Mouse (Mus musculus) liver, embryonic 11.5 days (tissue): Measurements from ENCODE around the gene Prima1. TPM values are rescaled to one million over a fixed set of nuclear protein-coding genes. Genes with fewer than 3 reads are reported as not detected.
A peak's percentile ranks its signal among the peaks of the same experiment; 100 is the strongest.

ENCODE experiments used
- ATAC-seq: fragments of 200-750 bp; cut with Nextera tagmentation; replicated peaks from 2 replicates; pipeline ENCODE4 v1.8.0; 2017; ENCODE audit warnings: moderate number of reproducible peaks, mild to moderate bottlenecking, moderate TSS enrichment, moderate library complexity; ENCODE audit not compliant: low FRiP score
- DNase-seq: peaks from one replicate; pipeline ENCODE4 v3.0.0-alpha.2; 2017; ENCODE audit warnings: low spot score
- H3K27ac ChIP-seq: fragments of 300-500 bp; sonication (generic); 2 replicates; pipeline ENCODE4 v1.5.1; 2014; ENCODE audit warnings: mild to moderate bottlenecking, low read depth, low read length, control low read depth
- H3K27me3 ChIP-seq: fragments of 300-500 bp; sonication (generic); replicated peaks from 2 replicates; pipeline ENCODE4 v1.6.1; 2014; ENCODE audit warnings: low read length, mixed read lengths; ENCODE audit not compliant: control insufficient read depth, insufficient read depth
- H3K36me3 ChIP-seq: fragments of 300-500 bp; sonication (generic); 2 replicates; pipeline ENCODE4 v1.6.1; 2014; ENCODE audit warnings: mild to moderate bottlenecking, low read length, moderate library complexity, mixed read lengths; ENCODE audit not compliant: control insufficient read depth, insufficient read depth
- H3K4me1 ChIP-seq: fragments of 300-500 bp; sonication (generic); replicated peaks from 2 replicates; pipeline ENCODE4 v1.6.1; 2014; ENCODE audit warnings: low read length, mixed read lengths; ENCODE audit not compliant: control insufficient read depth, insufficient read depth
- H3K4me2 ChIP-seq: fragments of 300-500 bp; sonication (generic); 2 replicates; pipeline ENCODE4 v1.6.1; 2014; ENCODE audit warnings: mild to moderate bottlenecking, control low read depth, moderate library complexity
- H3K4me3 ChIP-seq: fragments of 300-500 bp; sonication (generic); 2 replicates; pipeline ENCODE4 v1.5.1; 2014; ENCODE audit warnings: low read depth, low read length, control low read depth
- H3K9ac ChIP-seq: fragments of 300-500 bp; sonication (generic); 2 replicates; pipeline ENCODE4 v1.6.1; 2014; ENCODE audit warnings: low read depth, low read length, control low read depth
- H3K9me3 ChIP-seq: fragments of 300-500 bp; sonication (generic); 2 replicates; pipeline ENCODE4 v1.6.1; 2016; ENCODE audit warnings: low read length, inconsistent platforms, mixed read lengths; ENCODE audit not compliant: control insufficient read depth
- WGBS: fragments of 180-500 bp; shearing (Covaris S2); extraction: QIAGEN DNeasy Blood & Tissue Kit; methylation state at CpG from one replicate; pipeline ENCODE4 v1.1.7; 2014; 5-methylcytosine and 5-hydroxymethylcytosine counted together
- polyA plus RNA-seq: library from polyadenylated mRNA; unstranded; fragments of >200 nt; fragmentation: Nextera tagmentation; extraction: Ambion mirVana; gene quantifications from 2 replicates; pipeline ENCODE4 v1.2.1, GENCODE M21; 2014

Gene Prima1
- 0.32 TPM in 1 of 2 replicates, not detected in the other for polyA plus RNA-seq

- Histone ChIP-seq H3K4me1 (no peaks in the 10 kb centered on the region), H3K27ac (no peak within 1 kb of the TSS), H3K9ac (peak within 1 kb of the TSS; percentile 15), H3K4me3 (peak within 1 kb of the TSS; percentile 49), H3K27me3 (peaks cover 55% of the 10 kb centered on the region), H3K4me2 (peak within 1 kb of the TSS; percentile 68), H3K36me3 (no peaks in the 10 kb centered on the region), H3K9me3 (no peaks in the 10 kb centered on the region)
- DNase-seq = peak; percentile 67
- WGBS = 1% methylated on average over 43 of the region's 54 CpGs
- ATAC-seq = peak; percentile 60
Measured at GRCm38 (mm10) chr12:103242083-103242581, at the start of gene Prima1. TSS of gene Prima1 (minus strand) at chr12:103242150.

GRCm38 (mm10) chr12:103287276-103287675 lies 45.3 kb upstream of the Prima1 start:
- H3K36me3 ChIP-seq = no peaks in the 10 kb centered on the region
- no peak for ATAC-seq
- no peak overlapping the region for H3K4me3 ChIP-seq
- no peaks in the 10 kb centered on the region for H3K27me3 ChIP-seq
- H3K9me3 ChIP-seq = no peaks in the 10 kb centered on the region
- 55% methylated on average over 4 of the region's 4 CpGs for WGBS
- H3K27ac ChIP-seq = no peak overlapping the region
- H3K4me2 ChIP-seq = no peak overlapping the region
- no peak for DNase-seq
- no peak overlapping the region for H3K9ac ChIP-seq
- no peaks in the 10 kb centered on the region for H3K4me1 ChIP-seq

DNA sequence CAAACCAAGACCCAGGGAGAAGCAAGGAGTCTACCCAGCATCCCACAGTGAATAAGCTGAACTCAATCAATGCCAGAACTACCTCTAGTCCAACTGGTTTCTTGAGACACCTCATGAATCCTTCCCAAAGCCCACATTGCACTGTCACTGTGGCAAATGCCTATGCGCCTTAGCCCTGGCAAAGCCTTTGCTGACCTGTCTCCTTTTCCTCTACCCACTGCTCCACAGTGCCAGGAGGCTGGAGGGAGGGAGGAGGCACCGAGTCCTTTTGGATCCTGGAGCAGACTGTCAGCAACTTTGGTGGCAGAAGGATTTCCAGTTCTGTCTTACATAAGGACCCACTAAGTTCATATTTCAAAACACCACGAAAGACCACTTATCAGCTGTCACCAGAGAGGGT lies 41.5 kb upstream of the Prima1 start:
- H3K4me3 ChIP-seq = no peak overlapping the region
- no peaks in the 10 kb centered on the region for H3K27me3 ChIP-seq
- H3K36me3 ChIP-seq = no peaks in the 10 kb centered on the region
- H3K9me3 ChIP-seq = no peaks in the 10 kb centered on the region
- DNase-seq (no peak), ATAC-seq (no peak)
- H3K9ac ChIP-seq = no peak overlapping the region
- 77% methylated on average over 3 of the region's 3 CpGs for WGBS
- H3K27ac ChIP-seq = no peak overlapping the region
- no peaks in the 10 kb centered on the region for H3K4me1 ChIP-seq
- no peak overlapping the region for H3K4me2 ChIP-seq

DNA sequence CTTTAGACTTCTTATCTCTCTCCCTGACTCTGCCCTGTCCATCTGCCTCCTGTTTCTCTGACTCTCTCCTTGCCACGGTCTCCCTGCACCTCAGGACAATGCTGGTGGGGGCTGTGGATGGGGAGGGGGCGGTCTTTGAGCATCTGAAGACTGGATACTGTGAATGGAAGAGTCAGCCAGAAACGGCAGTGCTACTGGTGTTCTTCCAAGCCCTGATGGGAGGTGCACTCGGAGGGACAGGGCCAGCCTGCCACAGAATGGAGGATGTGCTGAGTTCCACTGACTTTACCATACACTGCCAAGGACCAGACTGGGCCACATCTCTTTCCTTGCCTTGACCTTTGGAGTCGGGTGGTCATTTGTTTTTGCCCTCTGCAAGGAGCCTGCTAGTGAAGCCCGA lies 41.0 kb upstream of the Prima1 start:
- Histone ChIP-seq H3K4me1 (no peaks in the 10 kb centered on the region), H3K9me3 (no peaks in the 10 kb centered on the region), H3K27me3 (no peaks in the 10 kb centered on the region), H3K4me3 (no peak overlapping the region), H3K36me3 (no peaks in the 10 kb centered on the region), H3K9ac (no peak overlapping the region), H3K4me2 (no peak overlapping the region), H3K27ac (no peak overlapping the region)
- WGBS = 64% methylated on average over 6 of the region's 6 CpGs
- DNase-seq = no peak
- no peak for ATAC-seq

DNA sequence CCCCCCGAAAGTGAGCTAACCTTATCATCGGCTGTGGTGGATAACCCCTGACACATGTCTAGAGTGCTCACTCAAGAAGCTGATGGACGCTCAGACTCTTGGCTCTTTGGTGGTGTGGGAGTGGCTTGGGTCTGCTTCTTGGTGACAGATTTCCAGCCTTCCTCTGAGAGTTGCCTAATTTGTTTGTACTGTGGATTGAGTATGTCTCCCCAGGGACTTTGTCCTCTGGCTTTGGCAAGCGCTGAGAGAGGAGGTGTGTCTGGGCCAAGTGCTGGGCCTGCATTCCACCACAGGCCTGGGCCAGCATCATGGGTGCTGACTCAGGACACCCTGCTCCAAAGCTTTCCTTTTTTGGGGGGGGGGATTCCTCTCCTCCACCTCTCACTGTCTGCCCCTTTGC lies 40.0 kb upstream of the Prima1 start:
- Histone ChIP-seq H3K9ac (no peak overlapping the region), H3K4me1 (no peaks in the 10 kb centered on the region), H3K4me3 (no peak overlapping the region), H3K27ac (no peak overlapping the region), H3K36me3 (no peaks in the 10 kb centered on the region), H3K4me2 (no peak overlapping the region), H3K9me3 (no peaks in the 10 kb centered on the region), H3K27me3 (no peaks in the 10 kb centered on the region)
- ATAC-seq = peak; percentile 68
- WGBS = 46% methylated on average over 4 of the region's 4 CpGs
- peak; percentile 34 for DNase-seq

DNA sequence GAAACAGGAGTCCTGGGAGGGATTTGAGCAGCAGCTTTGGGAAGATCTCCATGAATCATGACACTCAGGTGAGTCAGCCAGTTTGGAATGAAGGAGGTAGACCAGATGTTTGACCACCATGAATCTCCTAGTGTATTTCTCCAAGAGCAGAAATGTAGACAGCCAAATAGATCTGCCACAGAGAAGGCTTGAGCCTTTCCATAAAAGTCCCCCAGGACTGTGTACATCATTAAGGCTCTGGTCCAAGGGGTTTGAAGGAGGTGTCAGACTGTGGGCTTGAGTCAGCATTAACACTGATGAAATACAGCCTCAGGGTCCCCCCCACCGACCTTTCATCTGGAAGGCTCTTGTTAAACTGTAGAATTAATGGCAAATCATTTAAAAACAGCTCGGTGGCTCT lies 39.5 kb upstream of the Prima1 start:
- DNase-seq (no peak), ATAC-seq (no peak)
- H3K9ac ChIP-seq = no peak overlapping the region
- no peak overlapping the region for H3K27ac ChIP-seq
- H3K4me2 ChIP-seq = no peak overlapping the region
- no peaks in the 10 kb centered on the region for H3K9me3 ChIP-seq
- H3K27me3 ChIP-seq = no peaks in the 10 kb centered on the region
- no peak overlapping the region for H3K4me3 ChIP-seq
- H3K4me1 ChIP-seq = no peaks in the 10 kb centered on the region
- H3K36me3 ChIP-seq = no peaks in the 10 kb centered on the region
- 48% methylated on average over 2 of the region's 2 CpGs for WGBS

DNA sequence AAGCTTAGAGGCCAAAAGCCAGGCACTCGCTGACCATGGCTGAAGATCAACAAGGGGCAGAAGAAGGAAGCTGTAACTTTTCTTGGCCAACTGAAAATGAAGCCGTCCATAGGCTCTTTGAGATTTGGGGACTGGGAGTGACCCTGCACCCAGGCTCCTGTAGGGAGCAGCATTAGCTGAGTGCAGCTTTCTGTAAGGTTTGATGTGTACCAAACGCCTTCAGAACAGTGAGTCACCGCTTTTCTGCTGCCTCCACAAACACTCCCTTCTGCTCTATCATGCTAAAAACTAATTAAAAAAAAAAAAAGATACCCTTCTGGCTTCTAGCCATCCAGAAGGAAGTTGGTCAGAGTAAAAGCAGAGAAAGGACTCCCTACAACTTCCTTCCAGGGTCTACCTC lies 34.5 kb upstream of the Prima1 start:
- Histone ChIP-seq H3K4me1 (no peaks in the 10 kb centered on the region), H3K4me3 (no peak overlapping the region), H3K9ac (no peak overlapping the region), H3K9me3 (no peaks in the 10 kb centered on the region), H3K27me3 (no peaks in the 10 kb centered on the region), H3K4me2 (no peak overlapping the region), H3K36me3 (no peaks in the 10 kb centered on the region), H3K27ac (no peak overlapping the region)
- no peak for DNase-seq
- WGBS = 64% methylated on average over 4 of the region's 4 CpGs
- no peak for ATAC-seq

GRCm38 (mm10) chr12:103273732-103274131 lies 31.8 kb upstream of the Prima1 start:
- Histone ChIP-seq H3K9me3 (no peaks in the 10 kb centered on the region), H3K36me3 (no peaks in the 10 kb centered on the region), H3K27ac (no peak overlapping the region), H3K4me1 (no peaks in the 10 kb centered on the region), H3K9ac (no peak overlapping the region), H3K27me3 (no peaks in the 10 kb centered on the region), H3K4me3 (no peak overlapping the region), H3K4me2 (no peak overlapping the region)
- ATAC-seq (no peak), DNase-seq (no peak)
- 77% methylated on average over 2 of the region's 2 CpGs for WGBS

GRCm38 (mm10) chr12:103273051-103273450 lies 31.1 kb upstream of the Prima1 start:
- Histone ChIP-seq H3K36me3 (no peaks in the 10 kb centered on the region), H3K4me1 (no peaks in the 10 kb centered on the region), H3K9me3 (no peaks in the 10 kb centered on the region), H3K4me3 (no peak overlapping the region), H3K27ac (no peak overlapping the region), H3K9ac (no peak overlapping the region), H3K4me2 (no peak overlapping the region), H3K27me3 (no peaks in the 10 kb centered on the region)
- ATAC-seq (no peak), DNase-seq (no peak)
- 63% methylated on average over 6 of the region's 6 CpGs for WGBS
